Mouse (Mus musculus) T-helper 2 cell (primary cell): ENCODE results near the gene Ptprr.

Source experiments
- in situ Hi-C: fragments of 300-600 bp; cut with MboI, MseI; formaldehyde crosslinking; loops from one replicate; pipeline ENCODE4 v1.15.1; 2025; ENCODE audit warnings: high pct_unique_total_duplicates

The Ptprr gene

GRCm38 (mm10) chr10:116194409-116194808 lies 176.4 kb downstream of the Ptprr start:
- in situ Hi-C loops, result loop anchor here (10.0 kb wide), 1 partner anchor 110 kb away; no protein-coding TSS in a partner anchor

- in situ Hi-C loops, result loop anchor here (10.0 kb wide), 1 partner anchor 112 kb away; no protein-coding TSS in a partner anchor
Measured at GRCm38 (mm10) chr10:116196596-116197415, 178.8 kb downstream of the Ptprr start.

DNA sequence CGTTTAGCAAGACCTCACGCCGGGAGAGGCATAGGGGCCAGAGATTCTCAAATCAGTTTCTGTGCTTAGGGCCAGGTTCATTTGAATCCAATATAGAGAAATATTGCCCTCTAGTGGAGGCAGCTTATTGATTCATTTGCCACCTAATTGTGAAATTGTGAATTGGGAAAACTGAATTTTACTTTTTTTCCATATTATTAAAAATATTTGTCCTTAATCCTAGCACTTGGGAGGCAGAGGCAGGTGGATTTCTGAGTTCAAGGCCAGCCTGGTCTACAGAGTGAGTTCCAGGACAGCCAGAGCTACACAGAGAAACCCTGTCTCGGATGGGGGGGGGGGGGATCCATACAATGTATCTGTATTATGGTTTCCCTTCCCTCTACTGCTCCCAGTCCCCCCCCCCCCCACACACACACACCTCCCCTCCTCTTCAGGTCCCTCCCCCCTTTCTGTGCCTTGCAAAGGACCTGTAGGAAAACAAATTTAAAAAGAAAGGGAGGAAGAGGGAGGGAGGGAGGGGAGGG lies 179.5 kb downstream of the Ptprr start:
- in situ Hi-C loops, result loop anchor here (10.0 kb wide), 1 partner anchor 113 kb away; no protein-coding TSS in a partner anchor

DNA sequence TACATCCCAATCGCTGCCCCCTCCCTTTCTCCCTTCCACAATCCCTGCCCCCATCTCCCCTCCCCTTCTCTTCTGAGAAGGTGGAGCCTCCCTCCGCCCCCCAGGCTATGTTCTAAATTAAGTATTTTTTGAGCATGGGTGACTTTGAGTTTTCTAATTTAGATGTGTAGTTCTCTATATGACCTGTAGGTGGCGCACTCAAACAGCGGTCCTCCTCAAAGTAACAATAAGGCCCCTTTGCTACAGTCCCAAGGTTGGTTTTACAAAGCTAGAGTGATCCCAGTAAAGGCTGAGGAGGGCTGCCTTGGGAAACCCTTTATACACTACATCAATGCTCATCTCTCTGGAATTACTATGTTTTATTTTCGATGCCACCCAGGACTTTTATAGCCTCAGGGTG lies 181.0 kb downstream of the Ptprr start:
- in situ Hi-C loops, result loop anchor here (10.0 kb wide), 1 partner anchor 114 kb away; no protein-coding TSS in a partner anchor

DNA sequence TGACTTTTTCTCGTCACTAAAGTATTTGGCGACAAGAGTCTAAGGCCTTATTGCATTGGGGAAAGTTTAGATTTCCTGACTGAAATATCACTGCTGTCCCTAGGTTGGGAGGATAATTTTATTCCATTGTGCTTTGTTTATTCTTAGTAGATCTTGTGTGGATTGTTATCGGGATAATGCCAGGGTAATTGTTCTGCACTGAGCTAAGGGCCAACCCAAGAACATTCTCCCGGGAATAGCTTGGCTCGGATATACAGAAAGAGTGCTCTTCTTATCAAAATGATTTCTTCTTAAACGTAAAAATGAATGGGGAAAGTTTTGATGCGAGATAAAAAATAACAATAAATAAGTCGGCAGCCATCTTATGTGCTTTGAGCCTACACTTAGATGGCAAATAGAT lies 183.5 kb downstream of the Ptprr start:
- in situ Hi-C loops, result no loop called here

DNA sequence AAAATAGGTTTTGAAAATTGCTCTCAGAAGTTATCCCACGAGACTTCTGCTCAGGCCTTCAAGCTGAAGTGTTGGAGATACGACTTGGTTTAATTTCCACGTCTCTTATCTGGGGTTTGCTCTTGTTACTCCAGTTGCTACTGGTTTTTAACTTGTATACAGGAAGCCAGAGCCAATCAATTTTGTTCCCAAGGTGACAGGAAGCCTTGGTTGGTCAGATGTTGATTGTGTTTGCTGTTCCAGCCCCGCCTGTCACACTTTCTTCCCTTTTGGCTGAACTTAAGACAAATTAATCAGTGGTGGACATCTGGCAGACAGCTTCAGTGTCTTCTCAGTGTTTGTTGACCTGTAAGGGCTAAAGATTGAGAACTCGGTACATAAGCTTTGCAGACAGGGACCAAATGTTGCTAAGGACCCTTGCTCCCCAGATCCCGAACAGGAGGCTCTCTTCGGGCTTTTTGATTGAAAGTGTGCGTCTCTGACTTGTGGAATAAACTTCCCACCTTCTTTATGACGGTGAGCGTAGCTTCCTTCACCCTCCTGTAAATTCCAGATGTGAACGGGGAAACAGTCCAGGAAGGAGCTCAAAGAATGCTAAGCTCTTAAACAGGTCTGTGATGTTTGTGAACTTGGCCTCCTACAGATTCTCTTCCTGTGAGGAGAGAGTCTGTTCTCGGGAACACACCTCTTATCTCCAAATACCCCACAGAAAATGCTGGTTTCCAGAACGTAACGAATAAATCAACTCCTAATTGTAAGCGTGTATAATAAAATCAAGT lies 187.8 kb downstream of the Ptprr start:
- in situ Hi-C loops, result no loop called here

- in situ Hi-C loops, result no loop called here
Measured at GRCm38 (mm10) chr10:116206449-116206848, 188.4 kb downstream of the Ptprr start.

DNA sequence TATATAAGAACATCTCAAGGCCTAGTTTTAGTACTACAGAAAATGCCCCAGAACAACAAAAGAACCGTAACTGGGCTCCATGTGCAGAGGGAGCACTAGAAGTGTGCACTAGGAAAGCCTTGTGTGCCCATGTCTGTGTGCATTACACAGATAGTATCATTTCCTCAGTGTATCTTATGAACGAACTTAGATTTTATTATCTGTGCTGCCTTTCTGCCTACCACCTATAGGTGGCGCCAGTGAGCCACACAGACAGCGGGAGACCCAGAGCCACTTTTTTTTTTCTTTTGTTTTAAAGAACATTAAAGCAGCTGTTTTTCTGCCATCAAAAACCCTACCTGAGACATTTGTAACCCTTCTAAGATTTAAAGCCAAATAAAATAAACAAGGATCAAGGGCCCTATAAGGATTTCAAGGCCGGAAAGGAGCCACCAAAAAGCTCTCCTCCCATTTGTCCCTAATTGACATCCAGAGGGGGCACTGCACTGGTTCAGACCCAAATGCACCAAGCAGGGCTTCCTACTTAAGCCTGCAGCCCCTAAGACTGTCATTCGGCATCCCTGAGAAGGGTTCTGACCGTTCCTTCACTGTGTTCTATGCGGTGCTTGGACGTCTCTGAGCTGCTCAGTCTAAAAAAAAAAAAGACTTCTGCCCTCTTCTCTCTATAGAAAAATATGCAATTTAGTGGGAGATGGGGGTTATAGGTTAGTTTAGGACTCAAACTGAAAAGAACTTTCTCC lies 190.1 kb downstream of the Ptprr start:
- in situ Hi-C loops, result no loop called here

GRCm38 (mm10) chr10:116208727-116209115 lies 190.7 kb downstream of the Ptprr start:
- in situ Hi-C loops, result no loop called here

DNA sequence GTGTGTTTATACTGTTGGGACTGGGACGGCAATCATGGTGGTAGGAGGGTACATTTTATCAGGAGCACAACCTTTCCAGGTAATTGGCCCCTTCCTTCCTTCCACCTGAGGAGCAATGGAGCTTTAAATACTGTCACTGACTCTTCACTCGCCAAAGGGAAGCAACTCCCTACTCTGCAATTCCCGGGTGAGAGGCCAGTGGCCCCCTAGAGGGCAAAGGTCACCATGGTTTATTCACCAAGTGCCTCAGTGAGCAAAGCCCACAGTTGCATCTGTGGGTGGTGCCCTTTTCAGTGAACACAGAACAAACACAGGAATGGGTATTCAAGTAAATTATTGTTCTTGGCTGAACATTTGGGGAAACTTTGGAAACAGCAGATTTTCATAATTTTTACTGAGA lies 194.1 kb downstream of the Ptprr start:
- in situ Hi-C loops, result no loop called here

- in situ Hi-C loops, result no loop called here
Measured at GRCm38 (mm10) chr10:116220336-116221118, 202.5 kb downstream of the Ptprr start.

DNA sequence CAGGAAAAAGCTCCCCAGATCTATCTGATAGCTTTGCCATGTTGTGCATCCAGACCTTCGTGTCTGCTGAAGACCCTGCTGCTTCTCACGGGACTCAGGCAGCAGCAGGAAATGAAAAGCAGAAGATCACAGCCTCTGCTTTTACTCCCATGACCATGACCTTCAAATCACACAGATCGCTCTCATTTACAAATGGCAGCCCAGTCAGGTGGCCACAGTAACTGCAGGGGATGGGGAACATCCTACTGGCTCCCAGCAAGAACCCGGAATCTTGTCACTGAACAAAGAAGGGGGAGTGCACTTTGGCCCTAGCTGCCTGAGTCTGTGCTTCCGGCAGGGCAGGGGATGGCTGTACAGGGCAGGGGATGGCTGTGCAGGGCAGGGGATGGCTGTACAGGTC lies 217.3 kb downstream of the Ptprr start:
- in situ Hi-C loops, result no loop called here

- in situ Hi-C loops, result no loop called here
Measured at GRCm38 (mm10) chr10:116242200-116242599, 224.2 kb downstream of the Ptprr start.

DNA sequence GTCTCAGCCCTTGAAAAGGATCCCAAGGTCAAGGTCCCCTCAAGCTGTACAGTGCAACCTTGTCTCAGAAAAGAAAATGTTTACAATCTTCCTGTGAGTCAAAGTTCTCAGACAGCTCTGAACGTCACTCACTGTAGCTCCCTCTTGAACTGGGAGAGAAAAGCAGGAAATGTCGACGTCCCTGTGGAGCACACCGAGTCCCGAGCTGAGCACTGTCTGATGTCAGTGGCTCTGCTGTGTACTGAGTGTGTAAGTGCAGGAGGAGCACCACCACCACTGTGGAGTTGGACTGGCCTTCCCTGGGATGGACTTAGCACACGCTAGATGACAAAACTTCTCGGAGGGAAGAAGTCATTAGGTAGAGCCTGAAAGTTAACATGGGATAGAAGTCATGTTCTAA lies 225.4 kb downstream of the Ptprr start:
- in situ Hi-C loops, result no loop called here

DNA sequence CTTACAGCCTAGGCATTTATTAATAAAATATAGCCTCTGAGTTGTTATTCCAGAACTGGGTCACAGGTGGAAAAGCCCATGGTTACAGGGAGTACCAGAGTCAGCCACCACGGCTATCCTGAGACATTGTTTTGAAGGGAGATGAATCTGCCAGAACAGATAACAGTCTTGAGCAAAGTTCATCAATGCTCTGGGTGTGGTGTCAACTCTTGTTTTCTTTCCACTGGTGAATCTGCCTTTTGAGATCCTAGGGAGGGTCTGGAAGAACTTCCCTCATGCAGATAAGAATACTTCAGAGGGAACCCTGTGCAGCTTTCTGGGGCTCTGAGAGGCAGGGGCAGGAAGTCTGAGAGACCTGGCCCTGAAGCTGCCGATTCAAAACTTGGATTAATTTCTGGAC lies 227.6 kb downstream of the Ptprr start:
- in situ Hi-C loops, result no loop called here

DNA sequence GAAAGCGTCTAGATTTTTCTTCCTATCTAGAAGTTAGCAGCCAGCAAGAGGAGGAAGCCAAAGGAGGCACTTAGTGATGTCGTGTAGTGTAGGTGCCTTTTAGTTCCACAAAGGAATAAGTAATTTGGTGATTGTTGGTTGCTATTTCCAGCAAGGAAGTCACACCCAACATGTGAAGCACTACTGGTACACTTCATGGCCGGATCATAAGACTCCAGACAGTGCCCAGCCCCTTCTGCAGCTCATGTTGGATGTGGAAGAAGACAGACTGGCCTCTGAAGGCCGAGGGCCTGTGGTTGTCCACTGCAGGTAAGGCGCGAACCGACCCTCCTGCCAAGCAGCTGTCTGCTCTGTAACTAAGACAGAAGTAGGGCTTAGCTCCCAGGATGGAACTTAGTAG lies 234.7 kb downstream of the Ptprr start:
- in situ Hi-C loops, result no loop called here

DNA sequence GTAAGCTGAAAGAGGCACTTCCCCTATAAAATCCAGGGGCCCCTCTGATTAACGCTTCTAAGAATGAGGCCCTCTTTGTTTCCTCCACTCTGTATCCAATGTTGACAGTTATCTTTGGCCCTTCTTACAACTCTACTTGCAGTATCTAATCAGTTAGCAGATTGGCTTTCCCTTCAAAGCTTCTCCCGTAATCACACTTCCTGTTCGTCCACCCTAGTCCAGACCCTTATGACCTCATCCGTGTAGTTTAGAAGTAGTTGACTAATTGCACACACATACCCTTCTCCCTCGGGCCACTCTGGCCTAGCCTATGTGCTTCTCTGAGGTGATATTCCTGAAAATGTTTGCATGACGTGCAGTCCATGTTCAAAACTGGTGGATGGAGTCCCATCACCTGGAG lies 236.0 kb downstream of the Ptprr start:
- in situ Hi-C loops, result no loop called here

GRCm38 (mm10) chr10:116259298-116259697 lies 241.3 kb downstream of the Ptprr start:
- in situ Hi-C loops, result no loop called here

- in situ Hi-C loops, result no loop called here
Measured at GRCm38 (mm10) chr10:116260658-116261433, 242.8 kb downstream of the Ptprr start.

GRCm38 (mm10) chr10:116261559-116261958 lies 243.5 kb downstream of the Ptprr start:
- in situ Hi-C loops, result no loop called here
